Mouse (Mus musculus) embryo, embryonic 11 days (tissue): ENCODE measurements around the gene Cit.

ENCODE experiments used
- DNase-seq: peaks from one replicate; pipeline ENCODE4 v3.0.0-alpha.2; 2015

Cit gene

GRCm38 (mm10) chr5:115977266-115977665 lies 132.2 kb downstream of the Cit start:
- no peak for DNase-seq

- no peak for DNase-seq
Observed at GRCm38 (mm10) chr5:115977757-115978156, 132.7 kb downstream of the Cit start.

- DNase-seq = no peak
Observed at GRCm38 (mm10) chr5:115978255-115978654, 133.2 kb downstream of the Cit start.

GRCm38 (mm10) chr5:115979134-115979696 lies 134.1 kb downstream of the Cit start:
- DNase-seq = no peak

- DNase-seq = no peak
Observed at GRCm38 (mm10) chr5:115980537-115980936, 135.5 kb downstream of the Cit start.

GRCm38 (mm10) chr5:115982671-115983373 lies 137.7 kb downstream of the Cit start:
- DNase-seq = no peak

- DNase-seq = no peak
Observed at GRCm38 (mm10) chr5:115984392-115984791, 139.3 kb downstream of the Cit start.

- no peak for DNase-seq
Observed at GRCm38 (mm10) chr5:115985101-115985500, 140.0 kb downstream of the Cit start.

- DNase-seq = no peak
Observed at GRCm38 (mm10) chr5:115987284-115987683, 142.2 kb downstream of the Cit start.

- no peak for DNase-seq
Observed at GRCm38 (mm10) chr5:115991717-115992116, 146.6 kb downstream of the Cit start.

GRCm38 (mm10) chr5:115994101-115994500 lies 149.0 kb downstream of the Cit start:
- DNase-seq = no peak

- no peak for DNase-seq
Observed at GRCm38 (mm10) chr5:115997376-115997775, 152.3 kb downstream of the Cit start.

- no peak for DNase-seq
Observed at GRCm38 (mm10) chr5:116003154-116003553, 158.1 kb downstream of the Cit start.

GRCm38 (mm10) chr5:116003825-116004224 lies 158.7 kb downstream of the Cit start:
- DNase-seq = no peak

- DNase-seq = no peak
Observed at GRCm38 (mm10) chr5:116004271-116004670, 159.2 kb downstream of the Cit start.

GRCm38 (mm10) chr5:116006324-116007099 lies 161.4 kb downstream of the Cit start:
- no peak for DNase-seq

- DNase-seq = no peak
Observed at GRCm38 (mm10) chr5:116007723-116008122, 162.6 kb downstream of the Cit start.

- no peak for DNase-seq
Observed at GRCm38 (mm10) chr5:116009091-116009851, 164.2 kb downstream of the Cit start.

- no peak for DNase-seq
Observed at GRCm38 (mm10) chr5:116009884-116010627, 165.0 kb downstream of the Cit start.

GRCm38 (mm10) chr5:116011700-116012099 lies 166.6 kb downstream of the Cit start:
- DNase-seq = no peak

GRCm38 (mm10) chr5:116012503-116012902 lies 167.4 kb downstream of the Cit start:
- DNase-seq = no peak

GRCm38 (mm10) chr5:116013821-116014220 lies 168.7 kb downstream of the Cit start:
- no peak for DNase-seq
